Mouse (Mus musculus): ENCODE results near the gene Actrt3. TPM values are rescaled to one million over a fixed set of nuclear protein-coding genes. Genes with fewer than 3 reads are reported as not detected.
A peak's percentile ranks its signal among the peaks of the same experiment; 100 is the strongest.

Actrt3 gene
- polyA plus RNA-seq (2017; shearing (Covaris generic)): under 1 TPM; 0.22 to 0.42 TPM

DNA sequence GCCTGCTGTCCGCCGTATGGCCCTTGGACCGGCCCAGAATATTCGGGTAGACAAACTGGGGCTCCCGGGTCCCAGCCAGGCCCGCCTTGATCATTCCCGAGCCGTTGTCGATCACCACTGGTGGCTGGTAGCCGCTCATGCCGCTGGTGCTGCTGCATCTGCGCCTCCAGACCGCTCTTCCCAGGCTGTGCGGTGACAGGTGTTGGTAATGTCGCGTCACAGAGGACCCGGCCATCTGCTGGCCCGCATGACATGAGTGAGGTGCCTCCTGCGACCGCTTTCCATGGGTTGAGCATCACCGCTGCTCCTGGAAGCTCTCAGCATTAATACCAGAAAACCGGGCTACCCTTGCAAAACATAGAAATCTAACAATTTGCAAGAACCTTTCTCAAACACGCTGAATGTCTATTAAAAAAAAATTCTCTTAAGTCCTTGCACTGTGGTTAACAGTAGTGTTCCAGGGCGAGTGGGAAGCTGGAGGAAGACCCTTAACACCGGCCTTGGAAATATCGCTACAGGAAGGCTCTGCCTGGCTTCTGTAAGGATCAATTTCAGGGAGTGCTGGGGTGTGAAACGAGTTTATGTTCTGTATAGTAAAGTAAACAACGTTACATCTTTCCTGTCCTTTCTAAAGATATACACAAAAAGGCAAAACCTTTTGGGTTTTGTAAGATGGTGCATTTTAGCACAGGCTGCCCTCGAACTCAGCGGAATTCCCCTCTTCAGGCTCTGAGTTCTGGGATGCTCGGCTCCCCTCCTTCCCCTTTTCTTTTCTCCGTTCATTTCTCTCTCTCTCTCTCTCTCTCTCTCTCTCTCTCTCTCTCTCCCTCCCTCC, at the start of gene Actrt3:
Gene Actrt3 (minus strand): TSS at position 229 of the 835 bp plus-strand sequence.
- no peak for ATAC-seq

DNA sequence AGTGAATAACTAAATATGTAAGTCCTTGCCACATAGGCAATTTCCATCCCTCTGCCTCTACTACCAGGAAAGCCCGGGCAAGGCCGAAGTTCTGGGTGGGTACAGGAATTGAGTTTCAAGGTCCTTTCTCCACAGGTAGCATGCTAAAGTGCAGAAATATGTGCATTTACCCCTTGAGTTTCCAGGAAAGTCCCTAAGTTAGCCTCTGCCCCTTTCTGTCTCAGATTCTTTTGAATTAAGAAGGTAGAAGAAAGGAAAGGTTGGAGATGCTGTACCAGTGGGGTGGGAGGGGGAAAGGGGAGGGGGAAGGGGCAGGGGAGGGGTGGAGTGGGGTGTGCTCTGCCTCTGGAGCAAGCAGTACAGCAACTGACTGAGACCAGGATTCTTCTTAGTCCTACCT, 48.7 kb upstream of the Actrt3 start:
- ATAC-seq: no peak

DNA sequence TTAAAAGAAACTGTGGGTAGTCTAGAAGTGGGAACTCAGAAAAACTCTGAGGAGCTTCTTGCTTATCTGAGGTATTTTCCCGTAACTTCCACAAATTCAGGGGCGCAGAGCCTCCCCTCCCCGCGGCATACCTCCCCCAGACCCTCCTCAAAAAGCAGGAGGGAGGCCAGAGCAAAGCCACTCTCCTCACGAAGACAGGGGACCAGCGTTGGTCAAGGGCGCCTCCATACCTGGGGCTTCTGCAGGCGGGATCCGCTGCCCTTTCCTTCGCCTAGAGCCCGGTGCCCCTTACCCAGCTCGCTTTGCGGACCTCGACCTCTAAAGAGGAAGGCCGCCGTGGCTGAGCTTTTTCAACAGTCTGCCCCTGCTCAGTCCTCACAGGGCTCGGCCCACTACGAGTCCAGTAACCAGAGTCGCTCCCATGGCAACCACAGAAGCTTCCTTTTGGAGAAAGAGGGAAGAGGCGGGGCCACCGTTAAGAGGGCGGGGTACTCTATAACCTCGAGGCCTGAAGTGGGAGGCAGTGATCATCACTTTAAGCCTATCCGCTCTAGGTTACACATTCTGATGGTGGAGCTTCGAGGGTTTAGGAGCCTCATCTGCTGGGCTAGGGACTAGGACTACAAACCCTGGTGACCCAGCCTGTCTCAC, 47.8 kb upstream of the Actrt3 start, which contains the start of gene Lrrc34:
Gene Lrrc34 (minus strand): TSS at position 430 of the 651 bp plus-strand sequence.
- no peak for ATAC-seq

DNA sequence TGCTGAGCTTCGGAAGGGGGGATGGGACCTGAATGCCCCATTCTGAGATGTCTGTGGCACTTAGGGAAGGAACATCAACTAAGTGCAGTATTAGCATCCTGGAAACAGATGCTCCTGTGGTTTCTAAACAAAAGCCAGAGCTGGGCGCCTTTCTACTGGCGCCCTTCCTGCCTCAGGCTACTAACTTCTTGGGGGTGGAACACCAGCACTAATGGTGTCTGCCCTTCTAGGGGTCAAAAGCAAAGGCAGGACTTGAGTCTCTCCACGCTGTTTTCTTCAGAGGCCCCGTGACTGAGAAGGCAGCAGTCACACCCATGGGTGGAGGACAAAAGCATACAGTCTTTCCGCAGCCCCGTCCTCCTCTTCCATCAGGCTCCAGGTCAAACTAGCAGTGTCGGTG, 47.0 kb upstream of the Actrt3 start:
- ATAC-seq: no peak

DNA sequence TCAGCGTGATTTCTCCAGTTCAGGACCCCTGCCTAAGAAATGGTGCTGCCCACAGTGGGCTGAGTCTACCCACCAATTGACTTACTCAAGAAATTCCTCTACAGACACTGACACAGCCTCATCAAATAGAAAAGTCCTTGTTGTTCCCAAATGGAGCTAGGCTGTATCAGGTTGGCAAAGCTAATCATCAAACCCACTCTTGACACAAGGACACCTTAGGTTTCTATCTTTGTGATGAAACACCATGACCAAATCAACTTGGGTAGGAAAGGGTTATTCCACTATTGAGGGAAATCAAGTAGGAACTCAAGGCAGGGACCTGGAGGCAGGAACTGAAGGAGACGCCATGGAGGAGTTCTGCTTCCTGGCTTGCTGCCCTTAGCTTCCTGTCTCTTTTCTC, 44.5 kb upstream of the Actrt3 start, which contains the start of gene Lrriq4:
Gene Lrriq4 (plus strand): TSS at position 301 of the 400 bp plus-strand sequence.
- no peak for ATAC-seq

DNA sequence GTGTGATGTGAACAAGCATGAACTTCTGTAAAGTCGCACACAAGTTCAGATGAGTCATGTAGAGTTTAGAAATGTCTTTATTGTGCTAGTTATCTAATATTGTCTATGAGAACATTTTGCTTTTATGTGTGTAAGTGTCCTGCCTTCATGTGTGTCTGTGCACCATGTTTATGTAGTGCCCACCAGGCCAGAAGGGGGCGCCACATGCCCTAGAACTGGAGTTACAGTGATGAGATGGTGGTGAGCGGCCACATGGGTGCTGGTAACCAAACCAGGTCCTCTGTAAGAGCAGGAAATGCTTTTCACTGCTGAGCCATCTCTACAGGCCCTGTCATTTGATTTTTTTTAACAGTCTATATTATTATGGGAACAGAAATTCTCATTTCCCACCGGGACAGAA, 35.9 kb upstream of the Actrt3 start:
- ATAC-seq: no peak

DNA sequence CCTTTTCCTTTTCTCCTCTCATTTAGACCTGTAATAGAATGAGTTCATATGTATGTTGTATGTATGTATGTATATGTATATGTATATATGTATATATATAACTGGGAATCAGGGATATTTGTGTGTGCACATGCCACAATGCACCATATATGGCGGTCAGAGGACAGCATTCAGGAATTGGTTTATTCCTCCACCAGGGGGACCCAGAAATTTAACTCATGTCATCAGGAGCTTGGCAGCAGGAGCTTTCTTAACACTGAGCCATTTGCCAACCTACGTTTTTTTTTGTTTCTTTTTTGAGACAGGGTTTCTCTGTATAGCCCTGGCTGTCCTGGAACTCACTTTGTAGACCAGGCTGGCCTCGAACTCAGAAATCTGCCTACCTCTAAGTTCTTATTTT, 33.9 kb upstream of the Actrt3 start:
- ATAC-seq: no peak

DNA sequence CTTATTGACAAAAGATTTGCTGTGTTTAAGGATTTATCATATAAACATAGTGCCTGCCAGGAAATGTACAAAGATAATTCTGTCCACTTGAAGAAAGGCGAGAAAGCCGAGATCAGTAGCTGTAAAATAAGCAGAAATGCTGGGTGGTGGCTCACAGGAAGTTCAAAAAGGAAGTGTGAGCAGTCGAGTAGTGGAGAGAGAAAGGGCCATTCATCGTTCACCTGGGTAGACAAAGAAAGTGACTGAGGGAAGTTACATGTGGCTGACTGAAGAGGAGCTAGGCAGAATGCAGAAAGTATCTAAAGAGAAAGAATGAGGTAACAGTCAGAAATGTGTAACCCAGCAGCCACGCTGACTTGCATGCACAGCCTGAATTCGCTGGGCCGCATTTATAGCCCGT, 20.4 kb upstream of the Actrt3 start:
- ATAC-seq: no peak

DNA sequence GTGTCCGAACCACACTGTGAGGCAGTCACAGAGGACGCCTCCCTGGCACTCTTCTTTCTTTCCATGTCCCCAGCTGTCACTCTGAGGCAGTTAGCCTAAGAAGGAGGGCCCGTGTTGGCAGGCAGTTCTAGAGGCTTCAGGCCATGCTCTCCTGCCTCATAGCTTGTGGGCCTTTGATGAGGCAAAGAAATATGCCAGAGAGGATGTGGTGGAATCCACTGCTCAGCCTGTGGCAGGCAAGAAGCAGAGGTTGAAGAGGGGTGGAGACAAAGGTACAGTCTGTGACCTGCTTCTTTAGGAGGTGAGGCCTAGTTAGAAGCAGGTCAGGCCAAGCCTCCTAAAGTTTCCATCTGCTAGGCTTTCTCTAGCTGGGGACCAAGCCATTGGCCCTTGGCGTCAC, 11.2 kb upstream of the Actrt3 start:
- peak; percentile 61 for ATAC-seq

DNA sequence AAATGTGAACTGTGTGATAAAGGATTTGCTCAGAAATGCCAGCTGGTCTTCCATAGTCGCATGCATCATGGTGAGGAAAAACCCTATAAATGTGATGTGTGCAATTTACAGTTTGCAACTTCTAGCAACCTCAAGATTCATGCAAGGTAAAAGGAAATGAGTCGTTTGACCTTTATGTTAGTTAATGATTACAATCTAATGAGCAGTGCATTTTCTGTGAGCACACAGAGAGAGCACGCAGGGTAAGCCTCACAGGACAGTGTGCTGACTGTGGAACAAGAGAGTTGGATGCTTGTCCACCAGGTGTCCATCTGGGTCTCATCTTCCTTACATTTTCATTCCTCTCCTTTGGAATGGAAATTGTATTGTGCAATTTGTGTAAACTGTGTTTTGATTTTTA, 9.3 kb upstream of the Actrt3 start:
- peak; percentile 64 for ATAC-seq

DNA sequence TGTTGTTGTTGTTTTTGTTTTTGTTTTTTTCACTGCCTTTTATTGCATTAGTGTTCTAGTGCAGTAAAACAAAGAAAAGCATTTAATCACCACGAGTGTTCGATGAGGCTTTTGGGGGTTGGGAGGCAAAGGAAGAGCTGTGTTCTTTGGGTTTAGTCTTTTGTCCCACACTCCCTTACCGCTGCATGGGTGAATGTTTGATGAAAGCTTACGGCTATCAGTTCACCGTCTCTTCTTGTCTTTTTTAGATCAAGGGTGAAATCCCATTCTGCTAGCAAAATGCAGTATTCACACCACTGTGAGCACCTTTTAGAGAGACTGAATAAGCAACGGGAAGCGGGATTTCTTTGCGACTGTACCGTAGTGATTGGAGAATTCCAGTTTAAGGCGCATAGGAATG, 3.5 kb upstream of the Actrt3 start:
- no peak for ATAC-seq

DNA sequence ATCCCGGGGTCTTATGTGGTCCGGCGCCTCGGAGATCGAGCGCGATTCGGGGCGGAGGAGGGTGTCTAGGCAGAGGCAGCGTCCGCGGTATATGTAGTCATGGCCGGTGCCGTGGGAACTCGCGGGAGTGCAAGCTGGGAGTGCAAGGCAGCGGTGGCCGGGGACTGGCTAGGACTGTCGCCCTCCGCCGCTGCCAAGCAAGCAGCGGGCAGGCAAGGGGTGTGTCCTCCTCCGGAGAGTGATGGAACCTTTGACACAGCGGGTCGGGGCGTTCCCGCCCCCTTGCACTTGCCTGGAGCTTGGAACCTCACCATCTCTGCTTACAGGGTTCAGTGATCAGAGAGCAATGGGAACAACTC, 3.0 kb upstream of the Actrt3 start:
- ATAC-seq: peak; percentile 27

DNA sequence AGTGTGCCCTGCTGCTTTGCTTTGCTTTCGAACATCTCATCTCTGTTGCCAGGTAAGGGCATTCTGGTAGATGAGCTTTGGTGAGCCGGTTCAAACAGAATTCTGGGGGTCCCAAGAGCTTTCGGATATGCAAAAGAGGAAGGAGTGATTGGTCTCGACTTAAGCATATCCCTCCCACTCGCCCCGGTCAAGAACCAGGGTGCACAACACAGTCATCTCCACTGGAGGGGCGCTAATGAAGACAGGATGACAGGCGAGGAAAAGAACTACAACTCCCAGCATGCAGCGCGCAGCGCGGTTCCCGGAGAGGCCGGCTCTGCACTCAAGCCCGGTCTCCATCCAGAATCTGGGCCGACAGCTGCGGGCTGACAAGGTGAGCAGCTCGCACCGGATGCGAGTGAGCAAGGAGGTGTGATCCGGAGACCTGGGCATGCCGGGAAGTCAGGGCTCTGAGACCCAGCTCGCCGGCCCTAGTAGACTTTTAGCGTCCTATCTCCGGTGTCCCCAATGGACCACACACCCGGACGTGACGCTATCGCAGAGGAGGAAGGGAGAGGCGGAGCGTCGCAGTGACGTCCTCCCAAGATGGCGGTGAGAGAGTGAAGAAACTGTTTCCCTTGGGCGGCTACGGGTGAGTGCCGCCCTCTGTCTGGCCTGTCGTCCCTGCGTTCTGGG, 2.5 kb upstream of the Actrt3 start, which contains the start of gene Mynn:
Gene Mynn (plus strand): TSS at position 1 of the 675 bp plus-strand sequence.
- peak; percentile 78 for ATAC-seq

DNA sequence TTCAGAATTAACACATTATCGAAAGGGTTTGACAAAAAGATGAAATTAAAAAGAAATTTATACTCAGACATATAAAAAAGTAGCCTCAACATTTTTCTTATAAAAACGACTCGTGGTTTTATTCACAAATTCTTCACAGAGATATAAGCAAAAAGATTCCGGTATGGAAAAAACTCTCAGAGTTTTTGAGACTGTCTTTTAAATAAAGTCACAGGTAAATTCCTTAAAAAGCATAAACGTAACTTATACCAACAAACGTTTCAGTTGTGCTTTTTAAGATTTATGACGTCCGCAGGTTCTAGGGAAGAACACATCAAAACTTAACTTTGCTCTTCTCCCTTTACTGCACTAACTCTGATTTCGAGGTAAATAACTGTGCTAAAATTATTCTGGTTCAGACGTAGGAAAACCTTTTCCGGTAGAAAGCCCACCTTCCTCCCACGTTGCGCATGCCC, 1.9 kb upstream of the Actrt3 start:
- no peak for ATAC-seq

DNA sequence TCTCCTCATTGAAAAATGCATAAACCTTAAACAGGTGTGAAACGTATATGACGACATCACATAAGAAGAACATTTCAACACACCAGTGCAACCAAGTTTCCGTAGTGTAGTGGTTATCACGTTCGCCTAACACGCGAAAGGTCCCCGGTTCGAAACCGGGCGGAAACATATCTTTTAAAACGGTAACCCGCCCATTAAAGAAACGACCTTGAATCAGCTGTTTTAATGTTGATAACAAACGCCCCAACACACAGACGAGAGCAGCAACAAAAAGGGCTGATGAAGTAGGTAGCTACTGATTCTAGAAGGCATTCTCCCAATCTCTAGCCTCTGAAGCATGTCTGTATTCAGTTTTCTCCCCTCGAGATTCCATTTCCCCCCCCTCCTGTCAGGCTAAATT, 1.4 kb upstream of the Actrt3 start:
- peak; percentile 51 for ATAC-seq

DNA sequence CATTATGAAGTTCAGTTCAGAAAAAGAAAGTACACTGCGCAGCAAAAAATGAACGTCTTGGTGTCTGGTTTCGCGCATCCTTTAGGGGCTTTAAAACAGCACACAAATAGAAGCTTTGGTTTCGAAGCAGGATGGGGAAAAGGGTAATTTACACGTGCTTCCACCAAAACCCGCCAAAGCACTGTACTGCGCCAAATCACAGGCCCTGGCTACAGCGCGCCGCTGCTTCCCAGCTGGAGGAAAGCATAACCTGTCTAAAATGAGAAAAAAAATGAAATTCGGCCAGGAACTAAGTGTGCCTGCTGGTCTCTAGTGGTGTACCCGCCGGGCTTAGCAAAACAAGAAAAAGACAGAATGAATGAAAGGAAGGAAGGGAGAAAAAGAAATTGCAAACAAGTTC, 978 bp upstream of the Actrt3 start:
- peak; percentile 5 for ATAC-seq

DNA sequence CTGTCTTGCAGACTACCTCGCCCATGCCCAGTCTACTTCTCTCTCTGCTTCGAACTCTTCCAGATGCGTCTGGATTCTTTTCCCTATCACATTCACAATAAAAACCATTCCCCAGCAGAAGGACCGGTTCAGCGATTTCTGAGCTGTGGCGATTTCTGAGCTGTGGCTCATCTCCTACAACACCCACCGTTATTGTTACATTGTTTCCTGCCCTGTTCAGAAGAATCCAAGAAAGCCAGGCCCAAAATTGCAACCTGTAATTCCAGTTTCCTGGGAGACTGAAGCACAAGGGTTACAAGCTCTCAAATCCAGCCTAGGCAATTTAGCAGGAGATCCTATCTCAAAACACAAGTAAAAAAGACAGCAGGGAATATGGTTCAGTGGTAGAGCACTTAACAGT, 2.5 kb downstream of the Actrt3 start:
- no peak for ATAC-seq

DNA sequence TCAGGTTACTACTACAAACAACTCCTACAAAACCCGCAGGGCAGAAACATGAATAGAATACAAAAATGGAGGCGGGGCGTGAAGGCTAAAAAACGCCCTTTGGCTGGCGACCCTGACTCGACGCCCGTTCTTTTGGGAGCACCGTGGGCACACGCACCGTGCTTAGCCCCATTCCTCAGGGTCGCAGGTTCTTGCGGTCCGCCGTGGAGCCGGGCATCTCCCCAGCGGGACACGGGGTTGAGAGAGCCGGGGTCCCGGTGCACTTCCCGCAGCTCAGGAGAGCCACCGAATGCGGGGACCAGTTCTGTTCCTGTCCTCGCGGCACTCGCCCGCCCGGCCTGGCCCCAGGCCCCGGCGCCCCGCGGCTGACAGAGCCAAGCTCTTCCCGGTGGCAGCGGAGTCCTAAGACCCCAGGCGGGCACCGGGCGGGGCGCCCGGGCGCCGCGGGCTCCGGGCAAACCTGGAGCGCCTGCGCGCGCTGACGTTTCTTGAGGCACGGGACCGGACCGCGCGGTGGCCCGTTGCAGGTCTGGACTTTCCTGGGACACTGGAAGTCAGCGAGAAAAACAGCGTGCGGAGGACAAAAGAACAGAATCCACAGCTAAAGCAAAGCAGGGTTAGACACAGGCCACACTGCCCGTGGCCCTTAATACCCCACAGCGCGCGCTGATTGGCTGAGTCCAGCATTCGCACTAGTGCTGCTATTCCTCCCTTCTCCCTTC, 4.5 kb downstream of the Actrt3 start:
- ATAC-seq: peak; percentile 24

DNA sequence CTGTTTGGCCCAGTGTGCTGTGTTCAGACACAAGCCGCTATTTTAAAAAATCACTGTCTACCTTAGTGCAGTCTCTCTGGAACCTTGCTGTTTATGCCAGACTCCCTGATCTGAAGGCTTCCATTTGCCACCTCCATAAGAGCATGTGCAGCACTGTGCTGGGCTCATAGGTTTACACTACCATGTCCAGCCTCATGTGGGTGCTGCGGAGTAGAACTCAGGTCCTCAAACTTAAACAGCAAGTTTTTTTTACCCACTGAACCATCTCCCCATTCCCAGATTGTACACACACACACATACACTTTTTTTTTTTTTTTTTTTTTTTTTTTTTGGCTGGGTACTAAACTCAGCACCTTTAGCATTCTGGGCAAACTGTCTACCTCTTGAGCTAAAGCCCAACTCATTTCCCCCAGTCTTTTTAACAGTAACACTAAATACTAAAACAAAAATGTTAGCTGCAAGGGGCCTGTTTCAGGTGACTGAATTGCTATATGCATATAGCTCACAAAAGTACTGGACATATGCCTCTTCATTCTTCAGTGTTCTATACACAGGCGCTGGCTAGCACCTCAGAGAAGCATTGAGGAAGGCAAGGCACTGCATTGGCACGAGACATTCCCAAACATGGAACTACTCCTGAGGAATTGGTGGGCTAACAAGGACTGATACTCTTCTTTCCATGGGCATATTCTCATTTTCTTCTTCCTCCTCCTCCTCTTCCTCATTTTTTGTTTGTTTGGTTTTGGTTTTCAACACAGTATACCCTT, 5.8 kb downstream of the Actrt3 start:
- ATAC-seq: peak; percentile 55

DNA sequence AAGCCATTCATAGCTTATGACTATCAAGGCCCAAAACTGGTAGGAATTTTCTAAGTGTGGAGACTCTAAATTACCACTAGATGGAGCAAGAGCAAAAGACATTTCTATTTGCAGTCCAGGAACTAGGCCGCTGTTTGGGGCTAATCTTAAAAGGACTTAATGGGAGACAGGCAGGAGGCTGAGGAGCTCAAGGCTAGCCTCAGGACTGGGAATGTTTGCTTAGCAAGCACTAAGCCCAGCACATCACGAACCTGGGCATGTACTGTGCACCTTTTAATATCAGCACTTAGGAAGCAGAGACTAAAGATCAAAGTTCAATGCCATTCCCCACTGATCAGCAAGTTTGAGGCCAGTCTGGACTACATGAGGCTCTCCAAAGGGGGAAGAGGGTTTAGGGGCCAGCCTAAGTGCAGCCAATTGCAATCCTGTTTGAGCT, 7.3 kb downstream of the Actrt3 start:
- peak; percentile 85 for ATAC-seq

DNA sequence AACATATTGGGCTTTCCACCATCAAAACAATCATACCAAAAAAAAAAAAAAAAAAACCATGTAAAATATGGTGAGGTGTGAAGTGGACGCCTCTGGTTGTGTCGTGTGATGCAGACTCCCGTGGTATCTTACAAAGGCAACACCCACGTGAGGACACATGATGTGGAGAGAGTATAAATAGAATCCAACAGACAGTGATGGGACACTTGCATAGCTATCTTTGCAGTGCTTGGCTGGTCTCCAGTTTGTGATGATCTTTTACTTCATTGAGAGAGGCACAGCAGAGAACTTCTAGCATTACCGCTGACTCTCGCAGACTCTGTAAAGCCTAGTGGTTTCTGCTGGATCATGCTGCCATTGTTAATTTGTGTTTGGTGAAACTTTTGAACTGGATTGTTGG, 10.9 kb downstream of the Actrt3 start:
- ATAC-seq: no peak

DNA sequence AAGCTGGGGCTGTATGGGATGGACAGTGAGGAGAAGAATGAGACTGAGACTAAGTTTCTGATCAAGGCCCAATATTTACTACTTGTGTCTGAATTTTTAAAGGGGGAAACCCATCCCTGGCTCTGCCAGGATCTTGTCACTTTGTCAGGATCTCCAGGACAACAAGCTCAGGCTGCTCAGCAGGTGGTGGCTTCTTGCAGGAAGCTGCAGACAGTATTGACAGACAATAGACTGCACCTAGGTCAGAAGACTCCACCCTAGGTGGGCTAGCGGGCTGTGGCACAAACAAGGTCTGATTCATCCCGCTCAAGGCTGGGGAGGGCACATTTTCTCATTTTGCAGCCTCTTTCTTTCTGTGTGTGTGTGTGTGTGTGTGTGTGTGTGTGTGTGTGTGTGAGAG, 26.2 kb downstream of the Actrt3 start:
- no peak for ATAC-seq
